Mouse (Mus musculus): ENCODE measurements around the gene Ehbp1. TPM values are rescaled to one million over a fixed set of nuclear protein-coding genes. Genes with fewer than 3 reads are reported as not detected.

Ehbp1 gene
- total and polyA plus RNA-seq, 3 experiments, result 2.5 to 4.0 (median 3.1) TPM

DNA sequence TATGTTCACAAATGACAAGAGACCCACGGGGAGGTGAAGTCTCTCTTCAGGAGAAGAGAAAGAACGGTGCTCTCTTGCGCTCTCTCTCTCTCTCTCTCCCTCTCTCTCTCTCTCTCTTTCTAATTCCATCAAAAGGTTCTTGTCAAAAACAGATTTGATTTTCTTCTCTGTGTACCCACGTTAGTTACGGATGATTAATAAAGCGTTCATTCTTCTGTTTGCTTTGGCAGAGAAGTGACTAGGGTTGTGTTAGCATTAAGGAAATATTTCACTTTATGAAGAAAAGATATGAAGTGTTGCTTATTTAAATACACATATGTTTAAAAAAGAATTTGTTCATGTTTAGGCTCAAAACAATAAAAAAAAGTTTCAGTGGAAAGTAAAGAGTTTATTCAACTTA is 143.7 kb downstream of the Ehbp1 start:
- no peak for TF ChIP-seq PAX5 (IDR thresholded peaks at IDR 0.05; ENCODE audit: low read length)
- TF ChIP-seq POLR2A (IDR thresholded peaks at IDR 0.05; ENCODE audit: low read depth, low read length), result no peak
- no peak for TF ChIP-seq ETS1 (conservative IDR thresholded peaks at IDR 0.05; ENCODE audit: low read depth, low read length)
- no peak for TF ChIP-seq NRF1 (IDR thresholded peaks at IDR 0.05; ENCODE audit: low read depth, low read length)
- no peak for TF ChIP-seq E2F4 (IDR thresholded peaks at IDR 0.05; ENCODE audit: insufficient replicate concordance, low read depth, low read length)
- no peak for TF ChIP-seq GABPA (IDR thresholded peaks at IDR 0.05; ENCODE audit: insufficient replicate concordance, low read depth, low read length)
- TF ChIP-seq TBP (conservative IDR thresholded peaks at IDR 0.05; ENCODE audit: low read depth, low read length), result no peak
- TF ChIP-seq SIN3A (IDR thresholded peaks at IDR 0.05; ENCODE audit: low read length), result no peak
- no peak for TF ChIP-seq USF1 (IDR thresholded peaks at IDR 0.05; ENCODE audit: low read depth, low read length)
- no peak for TF ChIP-seq ZC3H11A (IDR thresholded peaks at IDR 0.05; ENCODE audit: low read depth, low read length)
- TF ChIP-seq MXI1 (IDR thresholded peaks at IDR 0.05; ENCODE audit: low read depth, low read length), result no peak
- no peak for TF ChIP-seq JUND (conservative IDR thresholded peaks at IDR 0.05; ENCODE audit: low read depth, low read length)
- no peak for TF ChIP-seq BHLHE40 (IDR thresholded peaks at IDR 0.05; ENCODE audit: low read depth, low read length)
- TF ChIP-seq KAT2A (IDR thresholded peaks at IDR 0.05; ENCODE audit: insufficient replicate concordance, low read length), result no peak
- TF ChIP-seq CTCF (conservative IDR thresholded peaks at IDR 0.05 in 1 of 2, IDR thresholded peaks at IDR 0.05 in 1 of 2; ENCODE audit: low read depth in 2 of 2, low read length in 2 of 2), result no peak
- no peak for TF ChIP-seq MAFK (IDR thresholded peaks at IDR 0.05; ENCODE audit: insufficient replicate concordance, low read length)
- TF ChIP-seq IRF4 (IDR thresholded peaks at IDR 0.05; ENCODE audit: low read depth, low read length), result no peak
- H3K4me1 ChIP-seq (ENCODE audit: control insufficient read depth in 1 of 2, insufficient read depth in 2 of 2), result peaks cover 0 to 4% of the 10 kb centered on the region in 2 experiments; a peak in 1 of 4 replicates
- H3K4me2 ChIP-seq (ENCODE audit: insufficient read depth, low read depth, poor library complexity, severe bottlenecking), result no peak overlapping the region
- H3K27ac ChIP-seq (ENCODE audit: insufficient read depth, low read depth), result no peak overlapping the region
- H3K9ac ChIP-seq (ENCODE audit: insufficient read depth, low read depth), result no peak overlapping the region
- dilution Hi-C loops (cut with MboI; ENCODE audit: extremely low pct_ligation_motif_present, extremely low pct_unique_long_range_greater_than_20kb, low sequenced_read_pairs) (no loop called here), in situ Hi-C loops (cut with MboI; ENCODE audit: low pct_ligation_motif_present, low pct_unique_long_range_greater_than_20kb, low sequenced_read_pairs) (no loop called here)
- H3K27me3 ChIP-seq (replicated peaks), result no peaks in the 10 kb centered on the region
- no peaks in the 10 kb centered on the region for H3K9me3 ChIP-seq (replicated peaks; ENCODE audit: low read length)
- H3K36me3 ChIP-seq (replicated peaks in 1 of 2; ENCODE audit: control insufficient read depth in 1 of 2, insufficient read depth in 1 of 2, low read length in 1 of 2), result no peaks in the 10 kb centered on the region
- DNase-seq (ENCODE audit: extremely low read depth), result no peak
- no peaks in the 10 kb centered on the region for H3K79me2 ChIP-seq (replicated peaks; ENCODE audit: control insufficient read depth, extremely low read depth, insufficient read depth, poor library complexity, severe bottlenecking)
- no peak overlapping the region for H3K4me3 ChIP-seq (replicated peaks in 1 of 3; ENCODE audit: low read depth in 2 of 3, low read length in 2 of 3, poor library complexity in 1 of 3)

DNA sequence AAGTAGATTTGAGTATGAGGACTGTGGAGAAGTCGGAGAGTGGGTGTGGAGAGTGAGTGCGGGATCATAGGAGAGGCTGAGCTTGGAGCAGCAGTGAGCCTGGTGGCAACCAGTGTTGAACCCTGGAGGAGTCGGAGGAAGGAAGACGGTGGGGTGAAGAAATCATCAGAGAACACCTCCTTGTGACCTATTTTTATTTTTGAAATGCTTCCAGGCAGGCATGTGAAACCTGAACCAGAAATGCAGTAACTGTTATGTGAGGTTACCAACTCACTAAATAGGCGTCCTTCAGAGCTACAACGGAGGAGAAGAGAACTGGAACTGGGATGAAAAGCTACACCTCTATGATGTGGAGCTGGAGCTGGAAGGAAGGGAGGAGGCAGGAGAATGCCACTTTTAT is 144.2 kb downstream of the Ehbp1 start:
- in situ Hi-C loops (cut with MboI; ENCODE audit: low pct_ligation_motif_present, low pct_unique_long_range_greater_than_20kb, low sequenced_read_pairs) (no loop called here), dilution Hi-C loops (cut with MboI; ENCODE audit: extremely low pct_ligation_motif_present, extremely low pct_unique_long_range_greater_than_20kb, low sequenced_read_pairs) (no loop called here)
- H3K4me3 ChIP-seq (replicated peaks in 1 of 3; ENCODE audit: low read depth in 2 of 3, low read length in 2 of 3, poor library complexity in 1 of 3), result no peak overlapping the region
- no peak overlapping the region for H3K9ac ChIP-seq (ENCODE audit: insufficient read depth, low read depth)
- no peaks in the 10 kb centered on the region for H3K36me3 ChIP-seq (replicated peaks in 1 of 2; ENCODE audit: control insufficient read depth in 1 of 2, insufficient read depth in 1 of 2, low read length in 1 of 2)
- H3K4me1 ChIP-seq (ENCODE audit: control insufficient read depth in 1 of 2, insufficient read depth in 2 of 2), result peaks cover 0 to 4% of the 10 kb centered on the region in 2 experiments; a peak in 1 of 4 replicates
- no peaks in the 10 kb centered on the region for H3K27me3 ChIP-seq (replicated peaks)
- H3K79me2 ChIP-seq (replicated peaks; ENCODE audit: control insufficient read depth, extremely low read depth, insufficient read depth, poor library complexity, severe bottlenecking), result no peaks in the 10 kb centered on the region
- no peaks in the 10 kb centered on the region for H3K9me3 ChIP-seq (replicated peaks; ENCODE audit: low read length)
- H3K27ac ChIP-seq (ENCODE audit: insufficient read depth, low read depth), result no peak overlapping the region
- DNase-seq (ENCODE audit: extremely low read depth), result no peak
- no peak for TF ChIP-seq MXI1 (IDR thresholded peaks at IDR 0.05; ENCODE audit: low read depth, low read length)
- no peak for TF ChIP-seq HCFC1 (IDR thresholded peaks at IDR 0.05; ENCODE audit: low read depth, low read length)
- TF ChIP-seq MYC (IDR thresholded peaks at IDR 0.05; ENCODE audit: low read depth, low read length), result no peak
- no peak for TF ChIP-seq NELFE (IDR thresholded peaks at IDR 0.05; ENCODE audit: low read depth, low read length)
- no peak for TF ChIP-seq POLR2A (IDR thresholded peaks at IDR 0.05; ENCODE audit: low read depth, low read length)
- no peak for TF ChIP-seq ZMIZ1 (IDR thresholded peaks at IDR 0.05; ENCODE audit: low read depth, low read length)
- TF ChIP-seq MAX (IDR thresholded peaks at IDR 0.05; ENCODE audit: low read length), result no peak
- TF ChIP-seq NRF1 (IDR thresholded peaks at IDR 0.05; ENCODE audit: low read depth, low read length), result no peak
- no peak for TF ChIP-seq ZNF384 (IDR thresholded peaks at IDR 0.05; ENCODE audit: low read depth, low read length)
- no peak for TF ChIP-seq EP300 (IDR thresholded peaks at IDR 0.05; ENCODE audit: low read length)
- TF ChIP-seq SMC3 (IDR thresholded peaks at IDR 0.05; ENCODE audit: low read depth, low read length), result no peak
- TF ChIP-seq ZC3H11A (IDR thresholded peaks at IDR 0.05; ENCODE audit: low read depth, low read length), result no peak
- no peak for TF ChIP-seq MAFK (IDR thresholded peaks at IDR 0.05; ENCODE audit: insufficient replicate concordance, low read length)
- TF ChIP-seq MEF2A (IDR thresholded peaks at IDR 0.05; ENCODE audit: borderline replicate concordance, low read depth, low read length), result no peak
- TF ChIP-seq TBP (conservative IDR thresholded peaks at IDR 0.05; ENCODE audit: low read depth, low read length), result no peak
- TF ChIP-seq JUND (conservative IDR thresholded peaks at IDR 0.05; ENCODE audit: low read depth, low read length), result no peak
- TF ChIP-seq MAZ (IDR thresholded peaks at IDR 0.05; ENCODE audit: low read depth, low read length), result no peak
- TF ChIP-seq IRF4 (IDR thresholded peaks at IDR 0.05; ENCODE audit: low read depth, low read length), result no peak
- TF ChIP-seq TCF12 (IDR thresholded peaks at IDR 0.05; ENCODE audit: low read depth, low read length), result no peak
- no peak overlapping the region for H3K4me2 ChIP-seq (ENCODE audit: insufficient read depth, low read depth, poor library complexity, severe bottlenecking)

Data from CH12.LX (cell line).